Mouse (Mus musculus) lung, embryonic 16.5 days (tissue): ENCODE measurements at regions not wholly inside any gene's neighbourhood (a gene's known extent, or its start where the extent isn't known, plus 50 kb on each side); places are given as distances from the start of the nearest gene placed in this dataset.

ENCODE experiments used
- ATAC-seq: fragments of 200-750 bp; cut with Nextera tagmentation; 2 replicates; pipeline ENCODE4 v1.8.0; 2017; ENCODE audit warnings: low read depth, mild to moderate bottlenecking, moderate library complexity
- H3K27ac ChIP-seq: fragments of 300-500 bp; sonication (generic); 2 replicates; pipeline ENCODE4 v1.5.1; 2014; ENCODE audit warnings: mild to moderate bottlenecking, control low read depth, low read length
- H3K27me3 ChIP-seq: fragments of 300-500 bp; sonication (generic); 2 replicates; pipeline ENCODE4 v1.6.1; 2014; ENCODE audit warnings: low read depth, low read length, mixed read lengths; ENCODE audit not compliant: control insufficient read depth, insufficient read depth
- H3K36me3 ChIP-seq: fragments of 300-500 bp; sonication (generic); 2 replicates; pipeline ENCODE4 v1.6.1; 2014; ENCODE audit warnings: low read length; ENCODE audit not compliant: control insufficient read depth, insufficient read depth
- H3K4me1 ChIP-seq: fragments of 300-500 bp; sonication (generic); replicated peaks from 2 replicates; pipeline ENCODE4 v1.6.1; 2014; ENCODE audit warnings: low read length, mixed read lengths; ENCODE audit not compliant: control insufficient read depth, insufficient read depth
- H3K4me2 ChIP-seq: fragments of 300-500 bp; sonication (generic); 2 replicates; pipeline ENCODE4 v1.6.1; 2014; ENCODE audit warnings: low read depth, low read length, control low read depth
- H3K4me3 ChIP-seq: fragments of 300-500 bp; sonication (generic); 2 replicates; pipeline ENCODE4 v1.5.1; 2014; ENCODE audit warnings: mild to moderate bottlenecking, low read length, control low read depth
- H3K9ac ChIP-seq: fragments of 300-500 bp; sonication (generic); 2 replicates; pipeline ENCODE4 v1.6.1; 2014; ENCODE audit warnings: low read length, control low read depth
- H3K9me3 ChIP-seq: fragments of 300-500 bp; sonication (generic); 2 replicates; pipeline ENCODE4 v1.6.1; 2016; ENCODE audit warnings: low read length; ENCODE audit not compliant: control insufficient read depth
- WGBS: fragments of 180-500 bp; shearing (Covaris S2); extraction: QIAGEN DNeasy Blood & Tissue Kit; methylation state at CpG from one replicate; pipeline ENCODE4 v1.1.7; 2014; 5-methylcytosine and 5-hydroxymethylcytosine counted together

GRCm38 (mm10) chr2:61527127-61527526, 51.3 kb upstream of the Tank start:
- Histone ChIP-seq H3K4me1 (no peaks in the 10 kb centered on the region), H3K4me2 (no peak overlapping the region), H3K27me3 (no peaks in the 10 kb centered on the region), H3K9ac (no peak overlapping the region), H3K4me3 (no peak overlapping the region), H3K36me3 (no peaks in the 10 kb centered on the region), H3K9me3 (no peaks in the 10 kb centered on the region), H3K27ac (no peak overlapping the region)
- no peak for ATAC-seq
- WGBS, result 91% methylated on average over 3 of the region's 3 CpGs

GRCm38 (mm10) chr2:61524060-61524734, 54.2 kb upstream of the Tank start:
- no peaks in the 10 kb centered on the region for H3K36me3 ChIP-seq
- no peaks in the 10 kb centered on the region for H3K4me1 ChIP-seq
- H3K27ac ChIP-seq, result no peak overlapping the region
- H3K9me3 ChIP-seq, result no peaks in the 10 kb centered on the region
- 80% methylated on average over 6 of the region's 6 CpGs for WGBS
- no peak overlapping the region for H3K9ac ChIP-seq
- no peaks in the 10 kb centered on the region for H3K27me3 ChIP-seq
- no peak for ATAC-seq
- no peak overlapping the region for H3K4me3 ChIP-seq
- no peak overlapping the region for H3K4me2 ChIP-seq

GRCm38 (mm10) chr2:61514445-61515123, 63.8 kb upstream of the Tank start:
- 85% methylated on average over 6 of the region's 6 CpGs for WGBS
- H3K4me1 ChIP-seq, result no peaks in the 10 kb centered on the region
- H3K4me3 ChIP-seq, result no peak overlapping the region
- H3K9ac ChIP-seq, result no peak overlapping the region
- H3K4me2 ChIP-seq, result no peak overlapping the region
- H3K27me3 ChIP-seq, result no peaks in the 10 kb centered on the region
- ATAC-seq, result no peak
- no peak overlapping the region for H3K27ac ChIP-seq
- no peaks in the 10 kb centered on the region for H3K9me3 ChIP-seq
- no peaks in the 10 kb centered on the region for H3K36me3 ChIP-seq

DNA sequence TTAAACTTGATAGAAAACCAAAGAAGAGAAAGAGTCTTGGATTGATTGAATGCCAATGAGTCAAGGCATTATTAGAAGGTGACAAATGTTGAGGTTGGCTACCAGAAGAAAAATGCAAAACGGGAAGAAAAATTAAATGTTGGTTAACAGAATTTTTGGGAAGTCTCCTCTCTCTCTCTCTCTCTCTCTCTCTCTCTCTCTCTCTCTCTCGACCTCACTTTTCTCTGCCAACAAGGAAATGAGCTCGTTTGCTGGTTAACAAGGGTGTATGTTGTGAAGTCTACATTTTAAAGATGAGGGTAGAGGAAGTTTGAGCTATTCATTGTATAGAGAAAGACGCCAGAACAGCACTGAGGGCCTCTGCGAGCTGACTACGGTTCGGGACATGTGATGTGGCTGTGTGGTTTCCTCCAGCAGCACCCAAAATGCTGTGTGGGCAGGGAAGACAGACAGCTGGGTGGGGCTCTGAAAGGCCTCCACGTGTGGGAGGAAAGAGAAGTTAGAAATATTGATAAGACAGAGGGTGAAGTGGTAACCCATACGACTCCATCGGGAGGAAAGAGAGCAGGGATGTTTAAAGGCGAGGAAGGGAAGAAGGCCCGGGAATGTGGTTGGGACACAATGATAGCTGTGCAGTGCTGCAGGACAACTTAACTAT, 64.5 kb upstream of the Tank start:
- Histone ChIP-seq H3K4me1 (no peaks in the 10 kb centered on the region), H3K27me3 (no peaks in the 10 kb centered on the region), H3K27ac (no peak overlapping the region), H3K36me3 (no peaks in the 10 kb centered on the region), H3K9me3 (no peaks in the 10 kb centered on the region), H3K9ac (no peak overlapping the region), H3K4me2 (no peak overlapping the region), H3K4me3 (no peak overlapping the region)
- 68% methylated on average over 12 of the region's 12 CpGs for WGBS
- ATAC-seq, result no peak

- Histone ChIP-seq H3K4me3 (no peak overlapping the region), H3K4me2 (no peak overlapping the region), H3K36me3 (no peaks in the 10 kb centered on the region), H3K27me3 (no peaks in the 10 kb centered on the region), H3K27ac (no peak overlapping the region), H3K4me1 (no peaks in the 10 kb centered on the region), H3K9me3 (no peaks in the 10 kb centered on the region), H3K9ac (no peak overlapping the region)
- 83% methylated on average over 4 of the region's 4 CpGs for WGBS
- no peak for ATAC-seq
Measured at GRCm38 (mm10) chr2:61503594-61503993, 74.8 kb upstream of the Tank start.

- no peaks in the 10 kb centered on the region for H3K27me3 ChIP-seq
- ATAC-seq, result no peak
Measured at GRCm38 (mm10) chr2:61501922-61502321, 76.5 kb upstream of the Tank start.

DNA sequence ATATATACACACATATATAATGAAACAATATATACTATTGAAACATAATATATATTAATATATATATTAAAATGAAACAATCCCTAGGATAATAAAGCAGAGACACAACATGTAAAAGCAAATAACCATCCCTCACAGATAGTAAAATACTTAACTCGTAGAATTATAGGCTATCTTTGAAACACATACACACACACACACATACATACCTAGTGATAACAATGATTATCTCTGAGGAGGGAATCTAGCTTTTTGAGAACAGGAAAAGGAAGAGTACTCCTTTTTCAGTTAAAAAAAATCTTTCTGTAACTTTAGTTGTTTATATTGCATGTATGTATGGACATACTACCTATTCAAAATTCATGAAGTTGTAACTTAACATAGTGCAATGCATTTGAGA, 79.1 kb upstream of the Tank start:
- no peak for ATAC-seq
- Histone ChIP-seq H3K27me3 (no peaks in the 10 kb centered on the region), H3K36me3 (no peaks in the 10 kb centered on the region), H3K4me2 (no peak overlapping the region), H3K27ac (no peak overlapping the region), H3K9ac (no peak overlapping the region), H3K4me3 (no peak overlapping the region), H3K9me3 (no peaks in the 10 kb centered on the region), H3K4me1 (no peaks in the 10 kb centered on the region)
- 63% methylated on average over 1 of the region's 1 CpGs for WGBS

More at GRCm38 (mm10) chr2:61501922-61502321, 76.5 kb upstream of the Tank start:
- Histone ChIP-seq H3K4me3 (no peak overlapping the region), H3K4me2 (no peak overlapping the region), H3K4me1 (no peaks in the 10 kb centered on the region), H3K27ac (no peak overlapping the region), H3K36me3 (no peaks in the 10 kb centered on the region), H3K9ac (no peak overlapping the region), H3K9me3 (no peaks in the 10 kb centered on the region)
- 92% methylated on average over 5 of the region's 5 CpGs for WGBS

GRCm38 (mm10) chr2:61497930-61498329, 80.5 kb upstream of the Tank start:
- Histone ChIP-seq H3K9me3 (no peaks in the 10 kb centered on the region), H3K27me3 (no peaks in the 10 kb centered on the region), H3K4me2 (no peak overlapping the region), H3K4me3 (no peak overlapping the region), H3K9ac (no peak overlapping the region), H3K4me1 (no peaks in the 10 kb centered on the region), H3K36me3 (no peaks in the 10 kb centered on the region), H3K27ac (no peak overlapping the region)
- ATAC-seq, result no peak
- WGBS, result 46% methylated on average over 5 of the region's 5 CpGs

GRCm38 (mm10) chr2:61496968-61497367, 81.4 kb upstream of the Tank start:
- no peaks in the 10 kb centered on the region for H3K9me3 ChIP-seq
- no peak overlapping the region for H3K27ac ChIP-seq
- no peak overlapping the region for H3K4me2 ChIP-seq
- H3K4me1 ChIP-seq, result no peaks in the 10 kb centered on the region
- no peaks in the 10 kb centered on the region for H3K27me3 ChIP-seq
- no peaks in the 10 kb centered on the region for H3K36me3 ChIP-seq
- ATAC-seq, result no peak
- no peak overlapping the region for H3K4me3 ChIP-seq
- H3K9ac ChIP-seq, result no peak overlapping the region
- 82% methylated on average over 2 of the region's 2 CpGs for WGBS
